Mouse (Mus musculus) urinary bladder, postnatal 14 days (tissue): ENCODE results near the gene Fubp1.
A peak's percentile ranks its signal among the peaks of the same experiment; 100 is the strongest.
"Not testable (repeated sequence)": the region's sequence is repeated elsewhere in the genome, so short reads cannot be mapped to it uniquely, and the experiment has no call there.

Experiments
- DNase-seq: peaks from one replicate; pipeline ENCODE4 v3.0.0; 2021; ENCODE audit warnings: low spot score

Fubp1 gene

DNA sequence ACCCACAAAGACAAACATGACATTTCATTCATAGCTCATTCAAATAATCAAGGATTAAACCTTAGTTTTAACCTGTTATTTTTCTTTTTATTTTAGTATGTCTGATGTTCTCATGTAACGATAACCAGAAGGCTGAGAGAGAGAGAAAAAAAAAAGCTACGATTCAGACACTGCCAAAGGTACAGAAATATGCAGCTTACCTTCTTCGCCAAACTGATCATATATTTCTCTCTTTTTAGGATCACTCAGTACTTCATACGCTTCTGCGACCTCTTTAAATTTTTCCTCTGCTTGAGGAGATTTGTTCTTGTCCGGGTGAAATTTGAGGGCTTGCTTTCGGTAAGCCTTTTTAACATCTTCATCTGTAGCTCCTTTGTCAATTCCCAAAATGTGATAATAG lies 17.0 kb upstream of the Fubp1 start:
- DNase-seq = no peak

DNA sequence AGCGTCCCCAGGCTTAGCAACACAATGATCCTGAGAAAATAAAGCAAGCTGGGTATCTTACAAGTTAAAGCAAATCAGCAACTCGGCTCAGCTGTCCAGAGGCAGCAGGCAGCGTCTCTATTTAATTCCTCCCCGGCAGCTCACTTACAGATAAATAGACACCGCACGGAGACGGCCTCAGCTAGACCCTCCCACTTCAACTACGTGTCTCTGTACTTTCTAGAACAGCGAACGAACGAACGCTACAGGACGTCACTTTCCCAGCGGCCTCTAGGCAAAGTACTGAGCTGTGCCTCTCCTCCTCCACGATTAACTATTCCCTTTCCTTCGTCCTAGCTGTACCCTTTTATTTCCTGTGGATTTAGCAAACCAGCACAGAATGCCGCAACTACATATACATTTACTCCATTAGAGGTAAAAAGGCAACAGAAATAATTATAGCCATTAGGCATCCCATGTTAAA lies 16.6 kb upstream of the Fubp1 start:
- peak; percentile 86 for DNase-seq

DNA sequence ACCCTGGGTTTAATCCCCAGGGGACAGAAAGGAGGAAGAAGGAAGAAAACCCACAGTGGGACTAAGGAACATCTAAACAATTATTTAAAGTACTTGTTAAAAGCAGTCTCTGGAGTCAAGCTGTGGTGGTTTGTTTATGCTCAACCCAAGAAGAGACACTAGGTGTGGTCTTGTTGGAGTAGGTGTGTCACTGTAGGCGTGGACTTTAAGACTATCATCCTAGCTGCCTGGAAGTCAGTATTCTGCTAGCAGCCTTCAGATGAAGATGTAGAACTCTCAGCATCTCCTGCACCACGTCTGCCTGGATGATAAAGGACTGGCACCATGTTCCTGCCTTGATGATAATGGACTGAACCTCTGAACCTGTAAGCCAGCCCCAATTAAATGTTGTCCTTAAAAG lies 13.0 kb upstream of the Fubp1 start:
- not testable (repeated sequence) for DNase-seq

DNA sequence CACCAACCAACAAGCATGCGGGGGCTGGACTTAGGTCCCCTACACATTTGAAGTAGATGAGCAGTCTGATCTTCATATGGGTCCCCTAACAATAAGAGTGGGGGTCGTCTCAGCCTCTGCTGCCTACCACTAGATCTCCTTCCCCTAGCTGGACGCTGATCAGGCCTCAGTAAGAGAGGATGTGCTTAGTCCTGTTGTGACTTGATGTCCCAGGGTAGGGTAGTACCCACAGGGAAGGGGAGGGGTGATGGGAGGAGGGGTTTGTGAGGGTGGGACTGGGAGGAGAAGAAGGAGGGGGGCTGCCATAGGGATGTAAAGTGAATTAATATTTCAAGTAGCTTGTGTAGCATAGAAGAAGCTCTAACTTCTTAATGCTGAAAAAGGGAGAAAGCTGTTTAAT lies 11.1 kb upstream of the Fubp1 start:
- no peak for DNase-seq

DNA sequence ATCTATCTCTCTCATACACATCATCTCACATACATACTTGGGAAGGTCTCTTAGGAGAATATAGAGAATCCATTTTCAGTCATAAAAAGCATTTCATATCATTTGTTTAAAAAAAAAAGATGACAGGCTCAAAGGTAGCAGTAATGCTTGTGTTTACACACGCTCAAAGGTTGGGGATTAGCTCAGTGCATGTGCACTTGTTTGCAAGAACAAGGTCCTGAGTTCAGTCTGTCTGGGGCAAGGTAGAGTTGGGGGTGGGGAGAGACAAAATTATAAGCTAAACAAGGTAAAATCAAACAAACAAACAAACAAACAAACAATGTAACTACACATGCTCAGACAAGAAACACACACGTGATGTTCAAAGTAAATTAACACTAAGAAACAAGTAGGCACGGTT lies 9.0 kb upstream of the Fubp1 start:
- no peak for DNase-seq

DNA sequence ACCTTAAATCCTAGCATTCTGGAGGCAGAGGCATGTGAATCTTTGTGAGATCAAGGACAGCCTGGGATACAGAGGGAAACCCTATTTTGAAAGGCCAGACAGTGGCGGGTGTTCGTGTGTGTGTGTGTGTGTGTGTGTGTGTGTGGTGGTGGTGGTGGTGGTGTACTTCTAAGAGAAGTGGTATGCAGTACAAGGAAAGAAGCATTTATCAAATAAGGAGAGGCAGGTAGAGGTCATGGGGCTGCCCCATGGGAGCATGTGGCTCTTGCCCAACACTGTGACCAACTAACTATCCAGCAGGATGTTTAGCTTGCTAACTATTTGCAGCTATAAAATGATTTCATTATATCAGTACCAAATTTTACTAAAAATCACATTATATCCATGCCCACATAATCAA lies 8.6 kb upstream of the Fubp1 start:
- DNase-seq = no peak

DNA sequence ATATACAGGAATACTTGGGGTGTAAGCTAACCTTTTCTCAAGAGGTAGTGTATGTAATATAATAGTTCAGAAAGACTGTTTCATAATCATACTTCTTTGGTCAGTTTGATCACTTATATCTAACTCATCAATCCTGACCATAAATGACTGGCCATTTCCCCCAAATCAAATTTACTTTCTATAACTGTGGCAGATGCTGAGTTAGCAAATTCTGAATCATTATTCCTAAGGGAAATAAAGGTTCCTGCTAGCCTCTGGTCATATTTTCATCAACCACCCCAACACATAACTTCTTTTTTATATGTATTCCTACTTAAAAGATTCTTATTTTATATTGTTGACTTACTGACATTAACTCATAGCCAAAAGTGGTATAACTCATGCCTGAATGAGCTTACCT lies 7.3 kb upstream of the Fubp1 start:
- DNase-seq = no peak

DNA sequence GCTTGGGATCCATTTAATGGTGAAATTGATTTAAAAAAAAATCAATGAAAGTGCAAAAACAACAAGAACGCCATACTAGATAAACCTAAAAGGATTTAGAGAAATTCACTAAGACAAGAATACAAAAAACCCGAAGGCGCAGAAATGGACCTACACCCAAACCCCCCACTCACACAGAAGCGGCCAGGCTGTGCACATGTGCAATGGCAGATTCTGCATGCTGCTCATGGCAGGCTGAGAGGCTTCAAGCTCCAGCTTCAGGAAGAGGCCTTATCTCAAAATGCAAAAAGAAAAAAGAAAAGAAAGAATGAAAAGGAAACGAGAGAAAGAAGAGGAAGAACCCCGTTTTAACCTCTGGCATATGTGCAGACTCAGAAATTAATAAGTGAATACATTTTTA lies 6.8 kb upstream of the Fubp1 start:
- DNase-seq = no peak

DNA sequence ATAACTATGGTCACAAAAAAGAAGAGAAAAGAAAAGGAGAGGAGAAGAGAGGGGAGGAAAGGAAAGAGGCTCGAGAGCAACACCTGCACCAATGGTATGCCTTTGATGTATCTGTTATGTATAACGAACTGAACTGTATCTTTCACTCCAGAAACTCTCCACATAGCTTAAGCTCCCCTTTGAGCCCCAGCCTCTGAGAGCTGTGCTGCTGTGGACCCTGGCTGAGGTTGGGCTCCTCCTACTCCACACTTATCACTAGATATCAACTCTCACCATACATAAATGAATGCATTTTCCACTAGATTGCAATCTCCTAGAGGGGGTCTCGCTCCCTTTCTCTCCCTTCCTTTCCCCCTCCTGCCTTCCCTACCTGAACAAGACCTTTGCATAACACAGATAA lies 6.2 kb upstream of the Fubp1 start:
- no peak for DNase-seq

DNA sequence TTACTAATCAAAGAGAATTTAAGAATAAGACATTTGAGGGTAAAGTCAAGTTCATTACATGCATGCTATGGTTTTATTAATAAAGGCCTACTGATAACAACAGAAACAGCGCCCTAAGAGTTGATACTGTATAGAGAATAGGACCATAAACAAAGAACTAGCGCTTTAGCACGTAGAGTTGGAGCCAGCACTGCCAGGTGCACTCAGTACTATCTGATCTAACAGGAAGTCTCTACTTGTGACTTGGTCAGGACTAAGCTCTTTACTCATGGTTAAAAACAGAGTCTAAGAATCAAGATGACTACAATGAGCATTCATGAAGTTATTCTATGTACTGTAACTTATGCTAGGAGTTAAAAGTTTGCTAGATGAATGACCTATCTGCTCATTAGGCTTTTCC lies 5.6 kb upstream of the Fubp1 start:
- no peak for DNase-seq

DNA sequence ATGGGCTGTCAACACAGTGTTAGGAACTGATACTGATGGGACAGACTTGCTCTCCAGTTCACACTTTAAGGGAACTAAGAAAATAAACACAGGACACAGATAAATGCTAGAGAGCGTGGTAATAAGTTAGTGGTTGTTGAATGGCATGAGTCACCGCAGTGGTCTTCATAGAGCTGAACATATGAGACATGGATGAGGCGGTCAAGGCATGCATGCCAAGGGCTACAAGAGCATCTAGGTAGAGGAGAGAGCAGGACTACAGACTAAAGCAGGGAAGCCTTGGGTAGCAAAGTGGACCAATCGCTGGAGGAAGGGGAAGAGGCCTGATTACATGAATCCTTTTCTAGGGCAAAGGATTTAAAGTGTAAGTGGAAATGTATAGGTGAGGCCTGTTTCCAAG lies 3.1 kb upstream of the Fubp1 start:
- no peak for DNase-seq

DNA sequence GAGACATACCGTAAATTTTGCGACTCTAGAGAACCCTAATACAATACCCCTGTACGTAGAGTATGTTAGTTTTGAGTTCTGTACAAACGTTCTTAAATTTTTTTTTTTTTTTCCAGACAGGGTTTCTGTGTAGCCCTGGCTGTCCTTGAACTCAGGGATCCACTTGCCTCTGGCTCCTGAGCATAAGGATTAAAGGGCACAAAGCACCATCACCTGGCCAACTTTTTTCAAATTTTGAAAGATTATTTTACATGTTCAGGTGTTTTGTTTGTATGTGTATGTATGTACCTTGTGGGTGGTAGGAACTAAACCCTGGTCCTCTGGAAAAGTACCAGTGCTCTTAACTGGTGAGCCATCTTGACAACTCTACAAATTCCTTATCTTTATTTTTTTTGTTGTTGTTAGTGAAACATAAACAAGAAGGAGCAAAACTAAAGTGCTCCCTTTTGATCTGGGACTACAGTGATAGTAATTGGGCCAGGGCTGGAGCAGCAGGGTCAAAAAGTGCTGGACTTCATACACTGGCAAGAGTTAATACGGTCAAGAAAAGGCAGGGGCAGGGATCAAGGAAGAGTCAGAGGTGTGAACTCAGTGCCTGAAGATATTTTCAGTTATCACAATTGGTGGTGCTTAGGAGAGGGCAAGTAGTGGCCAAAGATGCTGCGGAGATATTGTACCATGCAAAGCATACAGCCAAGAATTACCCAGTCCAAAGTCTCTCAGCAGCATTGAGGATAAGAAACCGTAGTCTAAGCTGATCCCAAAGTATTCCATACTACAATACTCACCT lies 1.9 kb upstream of the Fubp1 start:
- DNase-seq = no peak

DNA sequence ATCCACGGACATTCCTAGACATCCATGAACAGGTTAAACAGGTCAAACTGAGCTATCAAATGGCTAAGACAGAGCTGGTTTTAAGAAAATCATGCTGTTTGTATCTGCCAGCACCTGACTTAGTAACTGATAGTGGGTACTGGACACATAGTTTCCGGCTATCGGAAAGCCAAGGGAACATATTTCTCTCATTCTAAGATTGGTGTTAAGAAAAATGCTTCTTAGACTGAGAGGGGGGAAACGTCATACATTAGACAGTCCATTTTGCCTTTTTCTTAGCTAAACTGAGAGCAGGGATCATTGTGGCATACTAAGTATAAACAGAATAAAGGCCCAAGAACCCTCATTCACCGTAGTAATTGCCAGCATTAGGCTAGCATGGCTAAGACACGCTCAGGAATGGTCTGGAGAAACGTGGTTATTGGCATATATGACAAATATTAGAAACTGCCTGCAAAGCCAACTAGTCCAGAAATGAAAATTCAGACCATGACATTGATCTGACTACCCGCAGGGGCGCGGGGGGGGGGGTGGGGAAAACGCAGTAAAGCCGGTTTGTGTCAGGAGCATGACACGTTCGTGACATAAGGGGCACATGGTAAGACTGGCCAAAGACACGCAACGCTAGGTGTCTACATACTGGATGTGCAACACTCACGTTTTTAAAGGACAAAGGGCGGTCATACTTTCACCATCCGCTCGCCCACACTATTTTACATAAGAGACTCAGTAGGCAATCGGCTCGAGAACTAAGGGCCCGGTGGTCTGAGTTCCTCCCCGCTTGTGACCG lies 850 bp upstream of the Fubp1 start:
- peak; percentile 26 for DNase-seq

DNA sequence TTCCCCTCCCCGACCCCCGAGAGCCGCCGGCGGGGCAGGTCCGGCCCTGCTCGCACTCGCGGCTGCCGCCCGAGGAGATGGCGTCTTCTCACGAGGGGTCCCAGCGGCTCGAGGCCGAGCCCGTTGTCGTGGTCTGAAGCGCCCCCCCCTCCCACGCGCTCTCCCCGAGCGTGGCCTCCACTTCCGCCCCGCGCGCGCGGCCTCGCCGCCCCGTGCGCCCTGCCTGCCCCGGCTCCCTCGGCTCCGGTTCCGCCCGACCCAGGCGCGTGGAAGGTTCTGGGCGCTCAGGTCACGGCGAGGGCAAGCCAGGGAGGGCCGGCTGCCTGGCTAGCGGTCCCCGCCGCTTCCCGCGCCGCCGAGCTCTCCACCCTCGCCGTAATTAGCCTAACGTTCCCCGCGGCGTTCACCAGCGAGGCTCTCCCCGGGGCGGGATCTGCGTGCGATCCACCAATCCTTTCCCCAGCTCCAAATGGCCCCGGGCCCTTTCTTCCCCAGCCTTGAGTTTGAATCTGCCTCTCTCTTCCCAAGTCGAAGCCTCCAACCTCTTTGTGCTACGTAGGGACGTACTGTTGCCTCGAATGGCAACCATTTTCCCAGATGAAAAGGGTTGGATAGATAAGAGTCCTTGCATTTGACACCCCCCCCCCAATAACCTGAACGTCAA lies 638 bp downstream of the Fubp1 start:
- peak; percentile 63 for DNase-seq

DNA sequence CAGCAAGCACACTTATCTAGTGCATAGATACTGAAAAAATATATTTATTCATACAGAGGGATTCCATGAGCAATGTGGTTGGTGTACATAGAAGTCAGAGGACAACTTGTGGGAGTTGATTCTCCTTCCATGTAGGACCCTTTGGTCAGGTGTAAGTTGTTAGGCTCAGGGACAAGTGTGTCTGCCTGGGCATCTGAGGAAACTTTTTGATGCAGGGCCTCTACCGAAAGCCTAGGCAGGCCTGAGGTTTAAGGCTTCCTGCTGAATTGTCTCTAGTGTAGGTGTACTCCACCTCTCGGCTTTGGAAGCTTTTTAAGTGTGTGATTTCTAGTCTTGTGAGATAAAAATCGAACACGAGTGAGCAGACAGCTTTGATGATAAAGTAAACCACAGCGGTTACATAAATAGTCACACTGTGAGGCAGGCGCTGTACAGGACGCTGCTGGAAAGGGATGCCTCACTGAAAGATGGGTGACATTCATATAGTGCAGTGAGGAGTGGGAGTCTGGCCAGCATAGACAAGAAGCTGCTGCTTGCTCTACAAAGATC lies 1.6 kb downstream of the Fubp1 start:
- DNase-seq = no peak

DNA sequence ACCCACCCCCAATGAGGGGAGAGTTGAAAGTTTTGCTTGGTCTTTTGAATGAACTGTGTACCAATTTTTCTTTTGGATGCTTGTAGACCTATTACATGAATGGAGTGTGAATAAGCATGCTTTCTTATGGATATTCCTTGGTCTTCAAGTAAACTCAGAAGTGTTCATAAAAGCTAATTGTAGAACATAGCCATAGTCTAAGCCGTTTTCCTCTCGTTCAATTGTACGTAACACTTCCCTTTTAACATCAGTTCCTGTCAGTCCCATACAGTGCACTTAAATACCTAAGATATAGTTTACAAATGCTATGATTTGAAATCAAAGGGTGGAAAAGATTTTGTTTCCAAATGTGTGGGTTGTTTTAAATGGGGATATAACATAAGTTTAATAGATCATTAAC lies 3.2 kb downstream of the Fubp1 start:
- DNase-seq = no peak

DNA sequence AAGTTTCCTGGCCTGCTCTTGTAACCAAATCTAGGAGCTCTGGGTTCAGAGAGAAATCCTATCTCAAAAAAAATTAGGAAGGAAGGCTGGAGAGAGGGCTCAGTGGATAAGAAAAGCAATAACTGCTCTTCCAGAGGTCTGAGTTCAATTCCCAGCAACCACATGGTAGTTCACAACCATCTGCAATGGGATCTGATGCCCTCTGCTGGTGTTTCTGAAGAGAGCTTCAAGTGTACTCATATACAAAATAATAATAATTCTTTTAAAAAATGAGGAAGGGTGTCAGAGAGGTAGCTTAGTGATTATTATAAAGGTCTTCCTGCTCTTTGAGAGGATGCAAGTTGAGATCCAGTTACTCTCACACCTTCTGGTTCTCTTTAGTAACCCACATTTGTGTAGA lies 14.7 kb downstream of the Fubp1 start:
- no peak for DNase-seq

DNA sequence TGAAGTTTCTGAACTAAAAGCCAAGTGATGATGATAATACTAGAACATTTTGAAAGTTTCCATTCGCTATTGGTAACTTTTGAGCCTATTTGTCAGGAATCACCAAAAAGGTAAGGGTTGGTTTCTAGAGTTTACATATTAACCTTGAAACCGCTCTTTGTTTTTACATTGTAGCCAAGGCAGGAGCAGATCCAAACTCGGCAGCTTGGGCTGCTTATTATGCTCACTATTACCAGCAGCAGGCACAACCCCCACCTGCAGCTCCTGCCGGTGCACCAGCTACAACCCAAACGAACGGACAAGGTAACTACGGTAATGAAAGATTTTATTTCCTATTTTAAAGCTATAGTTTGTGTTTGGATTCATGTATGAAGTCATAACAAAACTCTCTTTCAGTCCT lies 15.7 kb downstream of the Fubp1 start:
- no peak for DNase-seq

DNA sequence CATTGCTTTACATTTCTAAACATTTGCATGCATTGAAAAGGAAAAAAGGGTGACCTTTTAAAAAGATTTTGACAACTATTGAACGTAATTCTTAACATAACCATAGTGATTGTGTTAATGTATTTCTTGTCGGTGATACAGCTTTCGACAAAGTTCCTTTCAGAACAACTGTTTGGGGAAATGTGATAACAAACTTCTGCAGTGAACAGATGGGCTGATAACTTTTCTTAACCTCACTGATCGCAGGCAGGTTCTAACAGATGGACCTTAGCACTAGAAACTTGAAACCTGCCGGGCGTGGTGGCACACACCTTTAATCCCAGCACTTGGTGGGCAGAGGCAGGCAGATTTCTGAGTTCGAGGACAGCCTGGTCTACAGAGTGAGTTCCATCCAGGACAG lies 18.6 kb downstream of the Fubp1 start:
- DNase-seq = no peak

DNA sequence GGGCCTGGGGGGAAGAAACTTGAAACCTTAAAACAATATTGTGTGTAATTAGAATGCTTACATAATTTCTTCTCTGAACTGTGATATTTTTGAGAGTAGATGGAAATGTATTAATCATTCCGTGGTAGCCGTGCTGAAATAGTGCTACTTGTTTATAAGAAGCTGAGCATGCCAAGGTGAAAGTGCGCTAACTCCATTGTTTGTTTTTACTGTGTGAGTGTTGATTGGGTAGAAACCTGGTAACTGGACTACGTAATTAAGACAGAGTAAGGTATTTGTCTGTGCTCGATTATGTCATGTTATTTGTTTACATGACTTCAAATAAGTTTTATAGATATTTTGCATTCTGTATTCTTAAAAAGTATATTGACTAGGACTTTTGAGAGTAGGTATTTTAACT lies 19.0 kb downstream of the Fubp1 start:
- DNase-seq = no peak

DNA sequence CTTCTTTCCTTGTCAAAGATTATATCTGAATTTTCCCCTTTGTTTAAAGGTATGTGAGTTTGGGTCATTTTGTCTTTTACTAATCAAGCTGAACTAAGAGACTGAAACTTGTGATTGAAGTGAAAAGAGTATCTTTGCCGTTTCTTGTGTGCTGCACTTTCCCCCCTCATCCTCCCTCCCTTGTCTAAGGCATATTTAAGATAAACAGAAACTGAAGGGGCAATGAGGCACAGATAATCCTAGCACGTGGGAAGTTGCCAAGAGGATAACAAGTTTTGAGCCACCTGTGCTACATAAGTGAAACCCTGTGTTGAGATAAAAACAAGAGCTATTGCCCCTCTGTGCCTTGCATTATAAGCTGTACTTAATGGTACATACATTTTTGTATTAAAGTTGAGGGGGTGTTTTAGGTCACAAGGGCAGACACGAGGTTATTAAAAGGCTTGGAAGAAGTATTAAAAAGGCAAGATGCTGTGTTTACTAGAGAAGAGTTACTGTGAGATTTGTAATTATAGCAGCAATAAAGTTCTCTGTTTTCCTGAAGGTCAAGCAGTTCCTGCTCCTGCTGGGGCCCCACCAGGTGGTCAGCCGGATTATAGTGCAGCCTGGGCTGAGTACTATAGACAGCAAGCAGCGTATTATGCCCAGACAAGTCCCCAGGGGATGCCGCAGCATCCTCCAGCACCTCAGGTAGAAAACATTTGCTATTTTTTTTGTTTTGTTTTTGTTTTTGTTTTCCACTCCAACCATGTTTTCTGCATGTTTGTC lies 21.3 kb downstream of the Fubp1 start:
- DNase-seq = no peak

DNA sequence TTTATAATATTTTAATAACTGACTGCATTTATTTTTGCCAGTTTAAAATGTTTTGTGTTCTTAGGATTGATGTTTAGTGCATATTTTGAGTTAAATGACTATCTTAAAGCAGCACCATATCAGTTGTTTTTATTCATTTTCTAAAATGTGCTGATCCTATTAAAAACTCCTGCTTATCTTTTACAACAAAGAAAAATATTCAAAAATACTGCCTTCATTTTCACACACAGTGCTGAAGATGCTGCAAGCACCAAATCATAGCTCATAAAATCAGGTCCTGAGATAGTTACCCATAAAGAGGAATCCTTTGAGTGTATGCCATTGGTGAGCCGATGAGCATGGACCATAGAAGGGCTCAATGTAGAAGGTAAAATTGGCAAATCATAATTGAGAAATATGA lies 25.0 kb downstream of the Fubp1 start:
- DNase-seq = no peak
